Mouse (Mus musculus): Measurements from ENCODE around the gene Pipox.

The Pipox gene

DNA sequence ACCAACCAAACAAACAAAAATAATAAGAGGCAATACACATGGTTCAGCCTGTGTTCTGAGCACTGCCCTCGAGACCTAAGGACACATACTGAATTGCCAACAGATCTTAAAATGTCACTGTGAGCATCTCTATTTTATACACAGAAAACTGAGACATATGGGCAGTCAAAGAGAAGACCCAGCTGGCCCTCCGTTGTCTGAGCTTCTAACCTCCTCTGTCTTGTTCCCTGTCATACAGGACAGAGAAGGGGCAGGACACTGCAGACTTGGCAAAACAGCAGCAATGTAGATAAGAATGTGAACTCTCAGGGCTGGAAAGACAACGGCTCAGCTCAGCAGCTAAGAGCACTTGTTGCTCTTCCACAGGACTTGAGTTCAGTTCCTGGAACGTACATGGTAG lies 14.6 kb upstream of the Pipox start:
- no peak for DNase-seq (ENCODE audit: low spot score)

DNA sequence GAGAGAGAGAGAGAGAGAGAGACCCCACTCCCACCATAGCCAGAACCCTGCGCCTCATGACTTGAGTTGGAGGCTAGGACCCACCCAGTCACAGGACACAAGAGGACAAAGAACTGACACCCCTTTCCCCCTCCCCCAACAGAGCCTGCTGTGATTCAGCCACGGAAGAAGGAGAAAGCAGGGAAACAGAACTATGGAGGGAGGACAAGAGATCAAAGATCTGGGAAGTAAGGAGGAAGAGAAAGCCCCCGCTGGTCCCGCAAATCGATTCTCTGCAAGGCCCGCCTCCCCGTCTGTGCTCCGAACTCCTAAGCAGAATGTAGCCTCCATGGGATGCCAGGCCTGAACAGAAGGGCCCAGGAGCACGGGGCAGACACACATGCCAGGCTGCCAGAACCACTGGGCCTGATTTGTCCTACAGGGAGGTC lies 12.9 kb upstream of the Pipox start:
- no peak for DNase-seq (ENCODE audit: low spot score)

DNA sequence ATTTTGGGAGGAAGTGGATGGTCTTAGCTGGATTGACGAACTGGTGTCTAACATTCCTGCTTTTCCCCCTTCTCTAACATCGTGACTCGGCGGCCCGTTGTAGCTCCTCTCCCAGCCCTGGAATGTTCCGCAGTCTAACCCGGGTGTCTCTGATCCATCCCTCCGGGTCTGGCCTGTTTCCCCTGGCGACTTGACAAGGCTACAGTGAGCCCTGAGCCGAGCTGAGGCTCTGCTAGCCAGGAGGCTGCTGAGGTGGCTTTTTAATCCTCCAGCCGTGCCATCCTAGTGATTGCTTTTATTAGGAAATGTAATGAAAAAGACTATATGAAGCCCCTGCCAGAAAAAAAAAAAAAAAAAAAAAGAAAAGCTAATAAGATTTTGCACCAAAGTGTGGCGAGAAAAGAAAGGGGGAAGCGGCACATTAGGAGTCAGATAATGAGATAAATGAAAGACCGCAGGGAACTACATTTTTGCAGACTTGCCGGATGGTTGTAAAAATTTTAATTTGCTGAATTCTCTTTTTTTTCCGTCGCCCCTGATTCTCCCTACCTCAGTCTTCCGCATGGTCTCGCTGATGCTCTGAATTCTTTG lies 12.3 kb upstream of the Pipox start:
- DNase-seq (ENCODE audit: low spot score) = no peak

DNA sequence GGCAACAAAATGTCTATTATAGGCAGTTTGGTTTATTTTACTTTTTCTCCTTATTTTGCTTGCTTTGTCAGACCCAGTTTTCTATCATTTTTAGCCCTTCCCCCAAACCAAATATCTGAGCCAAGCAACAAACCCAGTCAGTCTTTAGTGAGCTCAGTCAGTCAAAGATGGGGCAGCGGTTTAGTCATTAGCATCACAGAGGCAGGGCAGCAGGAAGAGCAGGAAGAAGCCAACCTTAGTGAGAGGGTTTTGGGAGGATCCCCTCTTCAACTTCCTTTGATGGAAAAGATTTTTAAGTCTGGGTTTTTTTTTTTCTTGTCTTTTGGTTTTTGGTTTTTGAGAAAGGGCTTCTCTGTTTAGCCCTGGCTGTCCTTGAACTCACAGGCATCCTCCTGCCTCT lies 10.8 kb upstream of the Pipox start:
- DNase-seq (ENCODE audit: low spot score) = no peak

DNA sequence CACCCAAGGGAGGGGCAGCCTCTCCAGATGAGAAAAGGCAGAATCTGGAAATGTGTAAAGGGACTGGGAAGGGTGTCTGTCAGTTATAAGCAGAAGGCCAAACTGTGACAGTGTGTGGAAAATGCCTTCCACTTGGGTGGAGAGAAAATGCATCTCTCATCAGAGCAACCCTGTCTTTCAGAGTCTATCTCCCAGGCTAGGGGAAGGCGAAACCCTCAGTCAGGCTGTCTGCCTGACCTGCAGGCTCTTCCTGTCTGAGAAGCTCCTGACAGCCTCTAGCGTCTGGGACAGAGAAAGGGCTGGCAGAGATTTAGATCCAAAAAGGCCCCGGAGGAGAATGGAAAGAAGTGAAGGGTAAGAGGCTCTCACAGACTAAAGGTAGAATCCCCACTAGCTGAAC lies 9.9 kb upstream of the Pipox start:
- DNase-seq (ENCODE audit: low spot score) = no peak

DNA sequence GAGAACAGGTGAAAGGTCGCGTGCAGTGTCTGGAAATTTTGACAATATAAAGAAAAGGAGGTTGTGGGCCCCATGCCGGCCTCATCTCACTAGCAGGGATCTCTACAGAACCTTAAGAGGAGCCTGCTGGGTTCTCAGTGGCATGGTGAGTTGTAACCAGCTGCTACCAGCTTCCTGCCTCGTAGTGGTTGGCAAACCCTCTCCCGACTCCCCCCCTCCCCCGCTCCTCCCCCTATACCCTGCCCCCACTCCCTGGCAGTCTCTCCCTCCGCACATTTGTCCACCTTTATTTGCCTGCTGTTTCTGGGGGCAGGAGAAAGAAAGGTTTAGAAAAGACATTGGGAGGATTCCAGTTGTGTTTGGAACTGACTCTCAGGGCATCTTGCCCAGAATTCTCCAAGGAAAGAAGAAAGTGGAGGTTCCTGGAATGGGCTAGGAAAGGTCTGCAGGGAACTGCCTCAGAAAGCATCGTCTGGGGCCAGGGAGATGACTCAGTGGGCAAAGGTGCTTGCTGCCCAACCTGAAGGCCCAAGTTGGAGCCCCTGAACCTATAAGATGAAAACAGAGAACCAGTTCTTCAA lies 8.0 kb upstream of the Pipox start:
- DNase-seq (ENCODE audit: low spot score) = no peak

DNA sequence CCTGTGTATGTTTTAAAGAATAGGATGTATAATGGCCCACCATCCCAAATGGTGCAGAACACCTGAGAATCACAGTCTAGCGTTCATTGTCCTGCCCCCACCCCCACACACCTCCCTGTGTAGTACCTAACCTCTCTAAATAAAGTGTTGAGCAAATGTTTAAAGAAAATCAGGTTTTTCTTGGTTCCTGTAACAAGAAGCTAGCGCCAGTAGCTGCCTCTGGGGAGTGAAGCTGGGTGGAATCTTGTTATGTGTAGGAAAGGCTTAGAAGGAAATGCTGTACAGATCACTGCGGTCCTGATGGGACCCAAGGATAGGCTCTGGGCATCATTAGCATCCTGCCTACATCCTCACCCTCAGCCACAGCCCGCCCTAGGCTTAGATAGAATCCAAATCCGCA lies 7.5 kb upstream of the Pipox start:
- DNase-seq (ENCODE audit: low spot score) = no peak

DNA sequence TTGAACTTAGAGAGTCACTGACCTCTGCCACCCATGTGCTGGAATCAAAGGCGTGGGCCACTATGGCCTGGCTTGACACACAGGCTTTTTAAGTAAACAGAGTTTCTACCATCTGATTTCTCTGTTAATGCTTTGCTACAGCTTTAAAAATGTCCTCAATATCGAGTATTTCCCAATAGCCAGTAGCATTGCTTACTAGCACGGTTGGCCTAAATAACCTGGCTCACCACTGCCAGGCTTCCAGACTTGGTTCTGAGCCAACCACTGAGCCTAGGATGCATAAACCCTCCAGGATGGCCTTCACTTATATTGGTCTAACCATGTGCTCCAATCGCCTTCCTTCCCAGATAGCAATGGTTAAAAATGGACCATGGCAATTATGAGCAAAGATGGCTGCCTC lies 6.8 kb upstream of the Pipox start:
- DNase-seq (ENCODE audit: low spot score) = no peak

DNA sequence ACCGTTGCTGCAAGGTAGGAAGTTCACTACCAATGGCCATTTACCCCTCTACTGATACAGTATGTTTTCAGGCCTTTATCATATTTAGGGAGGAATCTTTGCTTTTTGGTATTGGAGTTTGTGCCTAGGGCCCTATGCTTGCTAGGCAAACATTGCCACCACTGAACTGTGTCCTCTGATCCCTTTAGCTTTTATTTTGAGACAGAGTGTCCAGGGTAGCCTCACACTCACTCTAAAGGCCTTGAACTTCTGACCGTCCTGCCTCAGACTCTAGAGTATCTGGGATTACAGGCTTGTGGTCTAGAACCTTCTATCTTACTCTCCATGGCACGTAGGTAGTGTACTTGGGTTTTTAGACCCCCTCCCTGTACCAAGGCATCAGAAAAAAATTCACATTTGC lies 6.3 kb upstream of the Pipox start:
- no peak for DNase-seq (ENCODE audit: low spot score)

DNA sequence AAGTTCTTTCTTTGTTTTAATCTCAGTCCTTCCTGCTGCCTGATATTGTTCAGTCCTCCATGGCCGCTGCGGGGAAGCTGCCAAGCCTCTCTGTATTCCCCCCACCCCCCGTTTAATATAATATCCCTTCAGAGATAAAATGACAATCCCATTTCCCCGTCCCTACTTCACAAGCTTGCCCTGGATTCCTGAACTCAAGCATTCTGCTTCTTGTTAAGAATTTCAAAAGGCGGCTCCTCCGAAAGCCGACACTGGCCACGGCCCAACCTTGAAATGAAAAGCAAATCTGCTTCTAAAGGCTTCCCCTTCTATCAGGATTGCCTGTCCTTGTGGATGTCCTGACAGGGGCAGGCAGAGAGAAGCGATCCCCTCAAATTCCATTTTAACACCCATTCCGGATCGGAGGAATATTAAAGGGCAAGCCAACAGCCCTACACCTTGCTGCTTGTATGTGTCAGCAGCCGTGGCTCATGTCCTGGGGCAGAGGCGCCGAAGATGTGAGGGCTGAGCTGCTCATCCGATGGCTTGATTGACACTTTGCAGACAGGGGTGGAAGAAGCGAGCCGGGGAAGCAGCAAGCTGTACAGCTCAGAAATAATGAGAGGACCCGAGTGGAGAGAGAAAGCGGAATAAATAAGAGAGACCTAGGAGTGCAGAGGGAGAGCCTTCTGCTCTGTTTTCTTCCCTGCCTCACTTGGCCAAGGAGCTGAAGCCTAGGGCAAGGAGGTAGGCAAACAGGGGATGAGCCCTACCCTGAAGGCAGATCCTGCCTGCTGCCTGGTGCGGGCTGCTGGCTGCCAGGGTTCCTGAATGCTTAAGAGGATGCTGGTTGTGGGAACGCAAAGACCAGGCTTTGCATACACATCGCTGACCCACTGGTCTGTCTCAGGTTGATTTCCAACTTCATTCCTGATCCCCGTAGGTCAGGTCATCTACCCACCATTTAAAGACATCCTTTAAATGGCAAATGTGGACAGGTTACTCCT lies 3.2 kb upstream of the Pipox start:
- DNase-seq (ENCODE audit: low spot score) = no peak

DNA sequence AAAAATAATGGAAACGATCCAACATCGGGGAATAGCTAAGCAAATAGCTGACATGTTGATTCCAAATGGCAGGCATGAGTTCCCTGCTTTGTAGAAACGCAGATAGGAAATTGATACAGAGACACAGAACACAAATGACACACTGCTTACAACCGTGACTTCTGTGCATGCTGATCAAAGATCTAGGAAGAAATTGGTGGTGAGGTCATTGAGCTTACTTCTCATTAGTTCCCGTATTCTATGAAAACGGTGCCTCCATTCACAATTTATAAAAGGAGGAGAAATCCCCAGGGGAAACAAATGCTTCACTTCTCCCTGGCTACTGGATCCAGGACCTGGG lies 2.6 kb upstream of the Pipox start:
- DNase-seq (ENCODE audit: low spot score) = no peak

DNA sequence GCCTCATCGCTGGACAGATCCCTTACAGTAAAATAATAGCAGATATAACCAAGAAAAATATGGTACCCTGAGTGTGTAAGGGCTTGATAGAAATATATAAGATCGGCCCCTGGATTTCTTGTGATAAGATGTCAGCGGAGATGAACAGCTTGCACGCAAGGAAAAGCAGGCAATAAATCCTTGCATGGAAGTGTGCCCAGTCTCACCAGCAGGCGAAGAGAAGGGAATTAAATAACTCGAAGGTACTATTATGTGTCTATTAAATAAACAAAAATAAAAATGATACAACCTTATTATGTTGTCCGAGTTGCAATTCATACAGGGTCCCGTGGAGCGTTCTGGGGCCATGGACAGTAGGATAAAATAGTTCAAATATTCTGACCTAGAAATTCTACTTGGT lies 2.1 kb upstream of the Pipox start:
- DNase-seq (ENCODE audit: low spot score) = no peak

DNA sequence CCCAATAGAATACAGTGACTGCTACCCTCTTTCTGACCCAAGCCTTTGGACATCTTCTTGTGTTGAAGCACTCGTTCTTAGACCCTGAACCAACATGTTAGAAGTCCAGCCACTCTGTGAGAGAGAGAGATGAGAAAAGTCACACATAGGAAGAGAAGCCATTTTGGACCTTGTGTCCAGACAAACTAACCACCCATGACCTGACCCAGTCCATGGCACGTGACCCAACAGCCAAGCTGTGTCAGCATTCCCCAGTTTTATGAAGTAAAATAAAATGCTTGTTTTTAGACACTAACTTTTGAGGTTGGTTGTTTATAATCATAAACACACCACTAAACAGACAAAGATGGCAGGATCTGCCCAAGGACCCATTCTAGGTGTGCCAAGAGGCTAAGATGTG lies 1.1 kb upstream of the Pipox start:
- DNase-seq (ENCODE audit: low spot score) = no peak

DNA sequence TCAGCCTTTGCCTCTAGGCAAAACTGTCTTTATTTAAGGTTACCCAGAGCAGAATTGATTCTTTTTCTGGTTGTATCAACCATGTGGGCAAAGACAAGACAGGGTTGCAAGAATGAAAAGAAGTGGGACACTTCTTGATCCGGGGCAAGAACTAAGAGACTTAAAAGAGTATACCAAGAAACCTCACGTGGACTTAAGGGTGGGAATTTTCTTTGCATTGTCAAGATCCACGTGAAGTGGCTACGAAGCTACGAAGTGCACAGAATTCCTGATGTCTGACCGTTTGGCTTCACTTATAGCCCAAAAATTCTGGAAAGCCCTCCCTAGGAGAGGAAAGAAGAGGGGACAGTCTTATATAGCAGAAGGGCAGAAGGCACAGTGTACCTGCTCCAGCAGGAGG lies 613 bp downstream of the Pipox start:
- DNase-seq (ENCODE audit: low spot score) = no peak

DNA sequence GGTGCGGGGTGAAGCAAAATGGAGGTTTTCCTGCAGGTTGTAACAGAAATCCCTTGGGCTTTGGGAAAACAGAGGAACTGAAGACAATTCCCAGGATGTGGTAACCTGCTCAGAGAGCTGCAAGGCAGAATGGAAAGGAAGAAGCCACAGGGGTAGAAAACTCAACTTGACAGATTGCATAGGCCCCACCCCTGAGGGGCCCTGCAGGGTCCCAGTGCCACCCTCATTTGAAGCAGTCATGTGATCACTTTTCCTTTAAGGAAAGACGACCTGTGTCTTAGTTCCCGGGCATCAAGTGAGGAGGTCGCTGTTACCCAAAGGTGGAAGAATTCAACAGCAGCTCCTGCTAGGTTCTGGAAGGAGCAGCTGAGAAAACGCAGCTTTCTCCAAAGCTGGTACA lies 1.0 kb downstream of the Pipox start:
- DNase-seq (ENCODE audit: low spot score) = no peak

DNA sequence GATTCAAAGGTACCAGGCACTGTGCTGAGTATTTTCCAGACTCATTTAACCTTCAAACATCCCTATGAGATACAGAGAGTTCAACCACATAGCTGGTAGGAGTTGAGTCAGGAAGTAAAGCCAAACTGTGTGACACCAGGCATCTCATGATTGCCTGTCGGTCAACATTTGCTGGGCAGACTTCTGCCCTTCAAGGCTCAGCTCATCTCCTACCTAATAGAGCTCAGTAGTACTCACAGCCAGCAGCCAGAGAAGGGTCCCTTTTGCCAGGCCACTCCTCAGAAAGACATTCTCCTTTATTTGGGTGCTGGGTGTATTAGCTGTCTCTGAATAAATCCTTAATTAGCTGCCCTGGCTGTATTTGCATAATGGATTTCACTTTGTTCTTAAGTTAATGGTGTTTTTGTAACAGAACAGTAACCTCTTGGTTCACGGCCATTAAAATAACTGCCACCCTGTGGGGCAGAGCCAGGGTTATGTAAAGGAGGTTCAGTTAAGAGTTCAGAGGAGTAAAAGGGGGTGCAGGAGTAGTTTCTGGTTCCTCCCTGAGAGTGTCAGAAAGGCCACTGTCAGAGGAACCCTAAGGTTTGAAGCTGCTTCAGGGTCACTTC lies 3.1 kb downstream of the Pipox start:
- no peak for DNase-seq (ENCODE audit: low spot score)

DNA sequence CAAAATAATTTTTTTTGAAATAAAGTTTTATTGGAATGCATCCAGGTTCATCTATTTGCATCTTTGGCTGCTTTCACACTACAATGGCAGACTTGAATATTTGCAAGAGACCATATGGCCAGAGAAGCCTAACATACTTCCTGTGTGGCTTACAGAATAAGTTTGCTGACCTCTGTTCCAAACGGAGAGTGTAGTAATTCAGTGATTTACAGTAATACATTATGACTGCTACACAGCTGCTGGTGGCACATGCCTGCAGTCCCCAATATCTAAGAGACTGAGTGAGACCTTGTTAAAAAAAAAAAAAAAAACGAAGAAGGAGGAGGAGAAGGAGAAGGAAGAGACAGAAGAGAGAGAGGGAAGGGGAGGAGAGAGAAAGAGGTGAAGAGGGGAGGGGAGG lies 4.4 kb downstream of the Pipox start:
- no peak for DNase-seq (ENCODE audit: low spot score)

DNA sequence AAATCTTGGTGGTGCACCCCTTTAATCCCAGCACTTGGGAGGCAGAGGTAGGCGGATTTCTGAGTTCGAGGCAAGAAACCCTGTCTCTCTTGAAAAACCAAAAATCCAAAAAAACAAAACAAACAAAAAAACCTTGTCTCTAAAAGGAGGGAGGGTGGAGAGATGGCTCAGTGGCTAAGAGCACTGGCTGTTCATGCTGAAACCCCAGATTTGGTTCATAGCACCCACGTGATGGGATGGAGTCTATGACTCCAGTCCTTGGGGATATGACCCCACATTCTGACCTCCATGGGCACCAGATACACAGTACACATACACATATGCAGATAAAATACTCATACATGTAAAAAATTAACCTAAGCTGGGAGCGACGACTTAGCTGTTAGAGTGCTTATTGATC lies 5.0 kb downstream of the Pipox start:
- no peak for DNase-seq (ENCODE audit: low spot score)

DNA sequence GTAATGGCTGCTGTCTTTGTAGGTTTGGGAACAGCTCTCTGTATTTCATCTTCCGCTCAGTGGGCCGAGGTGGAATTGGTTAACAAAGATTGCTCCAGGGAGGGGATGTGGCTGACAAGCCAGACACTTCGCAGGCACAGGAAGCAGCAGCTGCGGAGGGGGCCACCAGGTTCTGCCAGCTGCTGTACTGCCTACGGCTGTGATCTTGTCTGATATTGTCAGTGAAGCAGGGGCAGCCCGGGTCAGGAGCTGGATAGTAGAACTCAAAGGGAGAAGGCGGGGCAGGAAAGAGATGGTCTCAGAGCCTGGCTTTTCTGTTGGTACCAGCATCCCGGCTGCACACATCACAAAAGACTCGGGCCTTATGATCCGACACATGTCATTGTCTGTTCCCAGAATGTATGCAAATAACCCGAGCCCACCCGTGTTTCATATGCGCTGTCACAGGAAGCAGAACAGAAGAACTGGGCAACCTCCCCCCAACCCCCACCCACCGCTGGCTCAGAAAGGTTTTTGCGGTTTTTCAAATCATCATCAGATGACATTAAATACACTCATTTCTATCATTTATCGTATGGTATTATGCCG lies 6.4 kb downstream of the Pipox start:
- DNase-seq (ENCODE audit: low spot score) = no peak

DNA sequence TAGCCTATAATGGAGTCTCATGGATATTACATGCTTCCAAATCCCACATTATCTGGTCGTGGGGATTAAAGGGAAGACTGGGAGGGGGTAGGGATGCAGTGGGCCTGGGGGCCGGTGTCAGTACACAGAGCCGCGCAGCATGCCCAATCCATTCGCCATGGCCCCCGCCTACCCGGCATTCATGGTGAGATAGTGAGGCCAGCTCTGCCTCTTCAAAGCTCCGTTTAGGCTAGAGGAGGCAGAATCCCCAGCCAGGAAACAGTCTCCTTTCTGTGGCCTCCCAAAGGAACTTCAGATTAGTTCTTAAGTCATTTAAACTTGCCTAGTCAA lies 8.7 kb downstream of the Pipox start:
- no peak for DNase-seq (ENCODE audit: low spot score)

DNA sequence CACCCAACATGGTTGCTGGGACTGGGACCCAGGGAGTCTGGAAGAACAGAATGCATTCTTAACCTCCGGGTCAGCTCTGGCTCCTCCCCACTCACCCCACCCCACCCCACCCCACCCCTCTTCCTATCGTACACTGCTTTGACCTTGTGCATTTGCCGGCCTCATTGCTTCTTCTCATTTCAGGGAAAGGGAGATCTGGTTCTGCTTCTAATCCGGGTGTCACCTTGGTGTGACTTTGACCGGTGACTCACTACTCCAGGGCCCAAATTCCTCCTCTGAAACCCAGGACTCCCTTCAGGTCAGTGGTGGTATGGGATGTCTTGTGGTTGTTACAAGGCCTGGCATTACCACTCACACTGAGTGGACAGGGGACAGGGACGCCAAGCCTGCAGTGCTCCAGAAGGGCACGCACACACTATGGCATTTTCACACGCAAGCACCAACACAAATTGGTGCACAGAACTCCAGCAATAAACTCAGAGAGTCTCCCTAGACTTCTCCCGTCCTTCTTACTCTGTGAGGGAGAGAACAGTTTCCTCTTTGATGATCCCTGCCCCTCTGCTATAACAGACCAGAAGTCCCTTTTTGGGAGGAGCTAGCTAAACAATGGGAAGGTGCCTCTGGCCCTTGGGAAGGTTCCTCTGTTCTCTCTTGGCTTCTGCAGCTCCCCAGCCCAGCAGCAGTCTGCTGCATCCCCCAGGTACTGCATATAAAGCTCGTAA lies 9.2 kb downstream of the Pipox start:
- DNase-seq (ENCODE audit: low spot score) = no peak

DNA sequence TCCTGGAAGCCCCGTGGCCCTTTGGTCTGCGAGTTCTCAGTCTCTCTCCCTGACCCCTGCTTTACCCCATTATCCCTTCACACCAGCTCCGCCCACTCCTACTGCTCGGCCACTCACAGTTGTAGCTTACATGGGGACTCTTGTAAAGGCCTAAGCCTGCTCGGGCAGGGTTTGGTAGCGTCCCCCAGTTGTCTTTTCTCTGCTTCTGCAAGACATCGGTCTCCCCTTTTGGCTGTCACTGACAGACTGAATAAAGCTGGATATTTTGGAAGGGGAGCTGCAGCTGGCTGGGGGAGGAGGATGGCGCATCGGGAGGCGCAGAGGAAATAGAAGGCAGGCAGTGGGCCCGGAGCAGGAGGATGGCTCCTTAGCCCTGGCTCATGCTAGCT lies 17.1 kb downstream of the Pipox start:
- no peak for DNase-seq (ENCODE audit: low spot score)
